Mouse (Mus musculus): Measurements from ENCODE around the gene Cyp2b13.
"Not testable (repeated sequence)": the region's sequence is repeated elsewhere in the genome, so short reads cannot be mapped to it uniquely, and the experiment has no call there.

DNA sequence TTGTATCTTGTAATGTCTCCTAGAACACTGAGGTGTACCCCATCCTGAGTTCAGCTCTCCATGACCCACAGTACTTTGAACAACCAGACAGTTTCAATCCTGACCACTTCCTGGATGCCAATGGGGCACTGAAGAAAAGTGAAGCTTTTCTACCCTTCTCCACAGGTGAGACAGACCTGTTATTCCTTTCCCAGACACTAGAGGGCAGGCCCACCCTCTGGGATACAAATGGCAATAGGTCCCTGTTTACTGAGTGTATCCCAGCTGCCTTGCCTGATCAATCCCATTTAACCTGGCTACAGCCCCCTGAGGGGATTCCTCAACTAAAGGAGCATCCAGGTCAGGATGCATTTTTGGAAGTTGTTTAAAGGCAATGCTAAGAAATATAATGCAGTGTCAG lies 27.3 kb downstream of the Cyp2b13 start:
- TF ChIP-seq CTCF (IDR thresholded peaks at IDR 0.05; ENCODE audit: low read depth, low read length); POLR2A (IDR thresholded peaks at IDR 0.05; ENCODE audit: borderline replicate concordance, low read depth, low read length): not testable (repeated sequence)

Measured in bone marrow macrophage, adult 2 months (primary cell).